Comparison of ENCODE assay signal across 9 mouse cellular contexts in genomic region chr5:89543476-89543875, GRCm38 (mm10). TPM values are rescaled to one million over a fixed set of nuclear protein-coding genes. Genes with fewer than 3 reads are reported as not detected.
DNase-seq lines count a peak whose midpoint lies in the region; ATAC-seq and TF ChIP-seq lines count a peak whose summit lies in the region.
"Had no signal": no experiment of that assay in that cellular context is flagged by ENCODE, and none has a peak within 500 bp of the region (broad histone marks: within the 10 kb centered on the region; RNA-seq: fewer than 3 reads in every experiment).

No protein-coding gene starts in this region.

- H3K36me3 ChIP-seq in forebrain, embryonic 13.5 days (ENCODE audit: poor library complexity, severe bottlenecking): no peaks in the 10 kb centered on the region
- H3K36me3 ChIP-seq in midbrain, postnatal 0 days (ENCODE audit: insufficient read depth, low read length): no peaks in the 10 kb centered on the region
- H3K36me3 ChIP-seq: heart, embryonic 15.5 days had no signal

- H3K4me2 ChIP-seq in forebrain, embryonic 13.5 days: no peak overlapping the region
- H3K4me2 ChIP-seq in midbrain, postnatal 0 days (ENCODE audit: low read depth, low read length, poor library complexity, severe bottlenecking): no peak overlapping the region
- H3K4me2 ChIP-seq: heart, embryonic 15.5 days had no signal

- peak; percentile 12 for DNase-seq in gastrocnemius, adult 18-20 months (ENCODE audit: low spot score)
- no peak for DNase-seq in gastrocnemius, adult 8-10 months (ENCODE audit: low spot score in 2 of 2)
- peak; percentile 2 for DNase-seq in c-Kit-positive CD71-positive TER-119-negative erythroid progenitor cells, embryonic 14.5 days (ENCODE audit: low read depth)
- DNase-seq in kidney, adult 18-20 months: peak; percentile 67
- peak; percentile 87 to 89 for DNase-seq in left cerebral cortex, postnatal 14 days (ENCODE audit: low spot score in 2 of 2)
- peak; percentile 69 for DNase-seq in midbrain, postnatal 0 days (ENCODE audit: low spot score)
- peak; percentile 50 for DNase-seq in urinary bladder, postnatal 25 days (ENCODE audit: low spot score)

- TF ChIP-seq CTCF in midbrain, postnatal 0 days (IDR thresholded peaks at IDR 0.05): peak; percentile 81

- ATAC-seq in forebrain, embryonic 13.5 days: peak; percentile 75; the same call in 1 of the 2 replicates
- no peak for ATAC-seq in midbrain, postnatal 0 days (ENCODE audit: low FRiP score)

- H3K9ac ChIP-seq in forebrain, embryonic 13.5 days: no peak overlapping the region
- H3K9ac ChIP-seq in midbrain, postnatal 0 days (replicated peaks; ENCODE audit: low read length, poor library complexity, severe bottlenecking): no peak overlapping the region
- H3K9ac ChIP-seq: heart, embryonic 15.5 days had no signal

- no peak overlapping the region for H3K27ac ChIP-seq in forebrain, embryonic 13.5 days
- H3K27ac ChIP-seq in midbrain, postnatal 0 days (ENCODE audit: low read depth, low read length): no peak overlapping the region
- H3K27ac ChIP-seq: heart, embryonic 15.5 days had no signal

- H3K4me1 ChIP-seq in forebrain, embryonic 13.5 days: no peaks in the 10 kb centered on the region
- no peaks in the 10 kb centered on the region for H3K4me1 ChIP-seq in midbrain, postnatal 0 days (ENCODE audit: insufficient read depth, low read length)
- H3K4me1 ChIP-seq: heart, embryonic 15.5 days had no signal

- intact Hi-C loops in left cerebral cortex, postnatal 14 days (cut with DNase I): loop anchor here (5.0 to 10.0 kb wide), 2 partner anchors 129 to 134 kb away; no protein-coding TSS in a partner anchor

- 38% methylated on average over 2 of the region's 2 CpGs for WGBS in forebrain, embryonic 13.5 days
- 40% methylated on average over 2 of the region's 2 CpGs for WGBS in midbrain, postnatal 0 days

- no peaks in the 10 kb centered on the region for H3K27me3 ChIP-seq in forebrain, embryonic 13.5 days
- H3K27me3 ChIP-seq in midbrain, postnatal 0 days (ENCODE audit: insufficient read depth, low read length): no peaks in the 10 kb centered on the region
- H3K27me3 ChIP-seq: heart, embryonic 15.5 days had no signal

- no peaks in the 10 kb centered on the region for H3K9me3 ChIP-seq in forebrain, embryonic 13.5 days (replicated peaks)
- H3K9me3 ChIP-seq in midbrain, postnatal 0 days (ENCODE audit: low read length): no peaks in the 10 kb centered on the region
- H3K9me3 ChIP-seq: heart, embryonic 15.5 days had no signal

- no peak overlapping the region for H3K4me3 ChIP-seq in forebrain, embryonic 13.5 days
- no peak overlapping the region for H3K4me3 ChIP-seq in midbrain, postnatal 0 days (ENCODE audit: low read depth, low read length)
- H3K4me3 ChIP-seq: heart, embryonic 15.5 days had no signal

RNA-seq across cellular contexts. Expression of gene Npffr2, which starts 16.2 kb away (rescaled TPM):
- not detected for total RNA-seq in gastrocnemius, adult 18-20 months (2021)
- total RNA-seq in gastrocnemius, adult 8-10 months (2022): not detected
- polyA plus RNA-seq in forebrain, embryonic 13.5 days (2015; fragmentation: Nextera tagmentation; extraction: Ambion mirVana): not detected in 2 replicates
- total RNA-seq in left cerebral cortex, postnatal 14 days (2021): under 1 TPM; 0.47 to 0.64 TPM
- 0.38 and 0.52 TPM in 2 replicates for total RNA-seq in midbrain, postnatal 0 days (2014; rRNA removed)
- 0.12 TPM in 1 of 2 replicates, not detected in the other for polyA plus RNA-seq in midbrain, postnatal 0 days (2015; fragmentation: Nextera tagmentation; extraction: Ambion mirVana)
- polyA plus RNA-seq: heart, embryonic 15.5 days had no signal

Comparison
In these comparisons a context has a peak if more than half of its experiments do, and no peak if none do; other contexts are left out.
1. DNase-seq: peak in gastrocnemius, adult 18-20 months (single experiment), c-Kit-positive CD71-positive TER-119-negative erythroid progenitor cells, embryonic 14.5 days (single experiment), kidney, adult 18-20 months (single experiment), left cerebral cortex, postnatal 14 days (2 of 2), midbrain, postnatal 0 days (single experiment) and urinary bladder, postnatal 25 days (single experiment); none in gastrocnemius, adult 8-10 months (0 of 2).